Mouse (Mus musculus) regulatory T cell (primary cell): ENCODE measurements at regions not wholly inside any gene's neighbourhood (a gene's known extent, or its start where the extent isn't known, plus 50 kb on each side); places are given as distances from the start of the nearest gene placed in this dataset.

Source experiments
- in situ Hi-C: fragments of 300-600 bp; cut with MboI, MseI; formaldehyde crosslinking; loops from one replicate; pipeline ENCODE4 v1.15.1; 2025; ENCODE audit warnings: high pct_unique_total_duplicates

DNA sequence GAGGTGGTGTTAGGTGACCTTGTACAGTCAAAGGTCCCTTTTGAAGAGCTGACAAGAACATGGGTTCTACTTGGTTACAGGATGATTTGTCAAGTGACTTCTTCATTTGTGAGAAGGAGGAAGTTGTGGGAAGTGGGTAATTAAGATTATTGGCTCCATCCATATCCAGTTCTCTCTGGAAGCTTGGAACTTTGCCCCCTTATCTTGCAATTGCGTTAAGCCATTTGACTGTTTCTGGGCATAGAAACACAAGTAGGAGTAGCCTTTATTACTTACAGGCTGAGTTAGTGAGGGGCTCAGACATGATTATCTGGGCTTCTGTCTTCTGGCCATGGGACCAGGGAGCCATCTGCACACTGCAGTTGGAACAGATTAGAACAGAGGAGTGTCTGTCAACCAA, 192.5 kb downstream of the Kit start:
- in situ Hi-C loops, result no loop called here

DNA sequence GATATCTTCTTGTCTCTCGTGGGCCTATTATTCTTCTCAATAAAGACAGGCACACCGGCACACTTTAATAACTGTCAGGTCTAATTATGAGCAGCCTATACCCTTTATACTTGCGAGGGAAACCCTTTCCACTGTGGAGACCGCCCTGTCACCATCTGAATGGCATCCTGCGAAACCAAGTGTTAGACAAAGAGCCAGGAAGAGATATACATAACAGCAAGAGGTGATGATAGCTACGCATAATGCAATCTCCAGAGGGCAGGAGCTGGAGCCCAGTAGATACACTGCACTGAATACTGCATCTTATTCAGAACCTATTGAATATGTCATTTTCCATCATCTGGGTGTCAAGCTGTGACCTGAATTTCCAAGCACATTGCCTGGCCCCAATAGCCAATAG, 187.7 kb downstream of the Kit start:
- in situ Hi-C loops, result no loop called here

- in situ Hi-C loops, result no loop called here
Measured at GRCm38 (mm10) chr5:75761459-75762310, 187.0 kb downstream of the Kit start.

- in situ Hi-C loops, result loop anchor here (5.0 kb wide), 1 partner anchor 91 kb away; no protein-coding TSS in a partner anchor
Measured at GRCm38 (mm10) chr5:75756168-75756567, 181.5 kb downstream of the Kit start.

DNA sequence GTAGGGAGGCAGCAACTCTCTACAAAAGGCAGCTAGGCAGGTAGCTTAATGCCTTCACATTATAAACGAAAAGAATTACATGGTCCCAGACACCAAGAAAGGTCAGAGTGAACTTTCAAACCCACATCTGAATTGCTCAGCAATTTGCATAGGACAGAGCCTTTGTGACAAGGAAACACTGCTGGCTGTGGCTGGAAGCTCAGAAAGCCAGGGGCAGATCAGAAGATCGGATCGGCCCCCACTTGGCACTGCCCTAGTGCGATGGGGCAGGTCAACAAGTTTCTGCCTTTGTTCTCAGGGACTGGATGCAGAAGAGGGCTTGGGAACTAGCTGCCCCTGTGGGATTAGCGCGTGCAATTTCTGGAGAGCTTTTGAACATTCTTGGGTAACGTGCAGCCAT, 179.6 kb downstream of the Kit start:
- in situ Hi-C loops, result no loop called here

GRCm38 (mm10) chr5:75745311-75745710, 170.6 kb downstream of the Kit start:
- in situ Hi-C loops, result loop anchor here (10.0 kb wide), 1 partner anchor 781 kb away; no protein-coding TSS in a partner anchor

- in situ Hi-C loops, result loop anchor here (10.0 kb wide), 1 partner anchor 780 kb away; no protein-coding TSS in a partner anchor
Measured at GRCm38 (mm10) chr5:75744475-75745045, 169.8 kb downstream of the Kit start.

GRCm38 (mm10) chr5:75739336-75739735, 164.6 kb downstream of the Kit start:
- in situ Hi-C loops, result no loop called here

GRCm38 (mm10) chr5:75738445-75738844, 163.7 kb downstream of the Kit start:
- in situ Hi-C loops, result no loop called here

GRCm38 (mm10) chr5:75737752-75738151, 163.0 kb downstream of the Kit start:
- in situ Hi-C loops, result no loop called here

DNA sequence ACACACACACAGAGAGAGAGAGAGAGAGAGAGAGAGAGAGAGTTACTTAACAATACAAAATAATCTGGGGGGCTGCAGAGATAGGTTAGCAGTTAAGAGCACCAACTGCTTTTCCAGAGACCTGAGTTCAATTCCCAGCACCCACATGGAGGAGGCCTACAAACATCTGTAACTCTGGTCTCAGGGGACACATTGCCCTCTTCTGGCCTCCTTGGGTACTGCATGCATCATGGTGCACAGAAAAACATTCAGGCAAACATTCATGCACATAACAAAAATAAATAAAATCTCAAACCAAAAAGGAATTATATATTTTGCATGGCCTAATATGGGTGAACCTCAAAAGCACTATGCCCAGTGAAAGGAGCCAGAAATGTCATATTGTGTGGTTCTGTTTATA, 161.6 kb downstream of the Kit start:
- in situ Hi-C loops, result no loop called here

DNA sequence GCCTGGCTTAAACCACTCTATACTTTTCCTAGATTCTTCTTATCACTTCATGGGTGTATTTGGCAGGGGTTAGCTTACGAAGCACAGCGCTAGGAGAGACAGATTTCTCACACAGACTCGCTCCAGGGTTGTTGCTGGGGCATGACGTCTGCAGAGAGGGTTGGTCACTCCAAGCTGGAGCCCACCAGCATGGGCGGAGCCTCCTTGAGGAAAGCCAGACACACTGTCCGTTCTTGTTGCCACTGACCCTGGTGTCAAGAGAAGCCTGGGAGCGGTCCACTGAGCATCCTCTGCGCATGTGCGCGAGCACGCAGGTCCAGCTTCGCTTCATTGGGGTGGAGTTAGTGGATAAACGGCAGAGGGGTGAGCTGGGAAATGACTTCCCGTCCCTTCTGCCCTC, 159.8 kb downstream of the Kit start:
- in situ Hi-C loops, result no loop called here

GRCm38 (mm10) chr5:75734043-75734442, 159.3 kb downstream of the Kit start:
- in situ Hi-C loops, result no loop called here

- in situ Hi-C loops, result no loop called here
Measured at GRCm38 (mm10) chr5:75731236-75731635, 156.5 kb downstream of the Kit start.

GRCm38 (mm10) chr5:75730698-75731097, 156.0 kb downstream of the Kit start:
- in situ Hi-C loops, result no loop called here

DNA sequence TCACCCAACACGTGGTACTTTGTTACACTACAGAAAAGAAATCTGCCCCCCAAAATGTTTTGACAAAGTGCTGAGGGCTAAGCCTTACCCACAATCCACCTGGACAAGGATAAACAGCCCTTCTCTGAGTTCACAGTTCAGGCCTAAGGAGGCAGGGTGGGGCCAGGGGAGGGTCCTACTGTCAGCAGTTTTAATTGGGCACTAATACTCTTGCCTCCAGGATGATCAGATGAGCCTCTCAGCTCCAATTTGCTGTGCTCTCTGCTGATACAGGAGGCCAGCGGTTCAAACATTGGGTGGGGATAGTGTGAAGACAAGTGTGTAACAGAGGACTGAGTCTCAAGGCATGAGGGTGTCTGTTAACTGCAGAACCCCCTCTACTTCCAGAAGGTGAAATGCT, 146.6 kb downstream of the Kit start:
- in situ Hi-C loops, result no loop called here

- in situ Hi-C loops, result no loop called here
Measured at GRCm38 (mm10) chr5:75720091-75720940, 145.6 kb downstream of the Kit start.

GRCm38 (mm10) chr5:75718511-75719225, 144.0 kb downstream of the Kit start:
- in situ Hi-C loops, result no loop called here
